Mouse (Mus musculus) lung, postnatal 0 days (tissue): Measurements from ENCODE around the gene Adcy9. TPM values are rescaled to one million over a fixed set of nuclear protein-coding genes. Genes with fewer than 3 reads are reported as not detected.

Source experiments
- ATAC-seq: fragments of 200-750 bp; cut with Nextera tagmentation; 2 replicates; pipeline ENCODE4 v1.8.0; 2017; ENCODE audit warnings: moderate library complexity
- DNase-seq: peaks from one replicate; pipeline ENCODE4 v3.0.0-alpha.2; 2016; ENCODE audit warnings: low spot score
- H3K27ac ChIP-seq: fragments of 300-500 bp; sonication (generic); 2 replicates; pipeline ENCODE4 v1.5.1; 2014; ENCODE audit warnings: antibody characterized with exemption, mild to moderate bottlenecking, low read length, mixed read lengths
- H3K27me3 ChIP-seq: fragments of 300-500 bp; sonication (generic); replicated peaks from 2 replicates; pipeline ENCODE4 v1.6.1; 2014; ENCODE audit warnings: low read length, mixed read lengths; ENCODE audit not compliant: insufficient read depth
- H3K36me3 ChIP-seq: fragments of 300-500 bp; sonication (generic); 2 replicates; pipeline ENCODE4 v1.6.1; 2014; ENCODE audit warnings: low read length, mixed read lengths; ENCODE audit not compliant: insufficient read depth
- H3K4me1 ChIP-seq: fragments of 300-500 bp; sonication (generic); 2 replicates; pipeline ENCODE4 v1.6.1; 2014; ENCODE audit warnings: antibody characterized with exemption, low read depth, low read length, mixed read lengths; ENCODE audit not compliant: insufficient read depth
- H3K4me2 ChIP-seq: fragments of 300-500 bp; sonication (generic); replicated peaks from 2 replicates; pipeline ENCODE4 v1.6.1; 2014; ENCODE audit warnings: low read depth, mild to moderate bottlenecking, low read length, moderate library complexity, mixed read lengths
- H3K4me3 ChIP-seq: fragments of 300-500 bp; sonication (generic); 2 replicates; pipeline ENCODE4 v1.5.1; 2014; ENCODE audit warnings: low read depth, low read length
- H3K9ac ChIP-seq: fragments of 300-500 bp; sonication (generic); replicated peaks from 2 replicates; pipeline ENCODE4 v1.6.1; 2014; ENCODE audit warnings: low read depth, mild to moderate bottlenecking
- H3K9me3 ChIP-seq: fragments of 300-500 bp; sonication (generic); 2 replicates; pipeline ENCODE4 v1.6.1; 2016; ENCODE audit warnings: low read length, mixed read lengths
- CTCF ChIP-seq: IDR thresholded peaks from 2 replicates; pipeline ENCODE4 v1.5.1; 2016; ENCODE audit warnings: antibody characterized with exemption, mild to moderate bottlenecking
- EP300 ChIP-seq: IDR thresholded peaks from 2 replicates; pipeline ENCODE4 v1.6.1; 2016; ENCODE audit warnings: antibody characterized with exemption, mild to moderate bottlenecking, control low read depth
- WGBS: fragments of 180-500 bp; shearing (Covaris S2); extraction: QIAGEN DNeasy Blood & Tissue Kit; methylation state at CpG from one replicate; pipeline ENCODE4 v1.1.7; 2014; 5-methylcytosine and 5-hydroxymethylcytosine counted together
- polyA plus RNA-seq: library from polyadenylated mRNA; unstranded; fragments of >200 nt; fragmentation: Nextera tagmentation; extraction: Ambion mirVana; gene quantifications from 2 replicates; pipeline ENCODE4 v1.2.1, GENCODE M21; 2015

Gene Adcy9
- polyA plus RNA-seq, 1 experiment from 2014 or later, result 2.9 TPM

- H3K9me3 ChIP-seq, result no peaks in the 10 kb centered on the region
- ATAC-seq (no peak), DNase-seq (peak; percentile 21)
- H3K4me2 ChIP-seq, result no peak overlapping the region
- TF ChIP-seq CTCF (no peak), EP300 (no peak)
- no peak overlapping the region for H3K27ac ChIP-seq
- no peaks in the 10 kb centered on the region for H3K36me3 ChIP-seq
- no peak overlapping the region for H3K9ac ChIP-seq
- no peak overlapping the region for H3K4me3 ChIP-seq
- H3K27me3 ChIP-seq, result no peaks in the 10 kb centered on the region
- H3K4me1 ChIP-seq, result peaks cover 20% of the 10 kb centered on the region; the same call in 1 of the 2 replicates
- 51% methylated on average over 9 of the region's 9 CpGs for WGBS
Observed at GRCm38 (mm10) chr16:4413988-4414880, 6.1 kb downstream of the Adcy9 start.

DNA sequence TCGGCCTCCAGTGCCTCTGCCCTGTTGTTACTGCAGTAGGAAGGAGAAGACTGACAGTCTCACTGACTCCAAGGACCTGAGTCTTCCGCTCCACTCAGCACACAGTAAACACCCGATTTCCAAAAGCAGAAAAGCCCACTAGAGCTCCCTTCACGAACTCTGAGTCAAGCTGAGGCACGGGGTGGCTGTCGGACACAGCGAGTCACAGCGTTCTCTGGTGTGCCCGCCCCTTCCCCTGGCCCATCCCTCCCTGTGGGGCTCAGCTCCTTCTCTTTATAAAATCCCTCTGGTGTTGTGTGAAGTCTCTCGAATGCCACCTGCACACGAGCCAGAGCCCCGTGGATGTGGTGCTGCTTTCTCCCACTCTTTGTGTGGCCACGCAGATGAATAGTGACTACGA, 7.0 kb downstream of the Adcy9 start:
- peak; percentile 35; the same call in 1 of the 2 replicates for ATAC-seq
- H3K27ac ChIP-seq, result no peak overlapping the region
- WGBS, result 50% methylated on average over 14 of the region's 14 CpGs
- H3K4me3 ChIP-seq, result no peak overlapping the region
- no peak for TF ChIP-seq EP300
- TF ChIP-seq CTCF, result no peak
- H3K27me3 ChIP-seq, result no peaks in the 10 kb centered on the region
- H3K9me3 ChIP-seq, result no peaks in the 10 kb centered on the region
- H3K4me2 ChIP-seq, result no peak overlapping the region
- no peaks in the 10 kb centered on the region for H3K36me3 ChIP-seq
- H3K9ac ChIP-seq, result no peak overlapping the region
- peaks cover 20% of the 10 kb centered on the region; the same call in 1 of the 2 replicates for H3K4me1 ChIP-seq
- no peak for DNase-seq

GRCm38 (mm10) chr16:4412298-4412697, 8.0 kb downstream of the Adcy9 start:
- Histone ChIP-seq H3K4me1 (peaks cover 10% of the 10 kb centered on the region; the same call in 1 of the 2 replicates), H3K27ac (no peak overlapping the region), H3K27me3 (no peaks in the 10 kb centered on the region), H3K4me3 (no peak overlapping the region), H3K9me3 (no peaks in the 10 kb centered on the region), H3K4me2 (no peak overlapping the region), H3K9ac (no peak overlapping the region), H3K36me3 (no peaks in the 10 kb centered on the region)
- DNase-seq, result no peak
- ATAC-seq, result no peak
- 91% methylated on average over 4 of the region's 4 CpGs for WGBS
- TF ChIP-seq EP300, result no peak
- TF ChIP-seq CTCF, result no peak

DNA sequence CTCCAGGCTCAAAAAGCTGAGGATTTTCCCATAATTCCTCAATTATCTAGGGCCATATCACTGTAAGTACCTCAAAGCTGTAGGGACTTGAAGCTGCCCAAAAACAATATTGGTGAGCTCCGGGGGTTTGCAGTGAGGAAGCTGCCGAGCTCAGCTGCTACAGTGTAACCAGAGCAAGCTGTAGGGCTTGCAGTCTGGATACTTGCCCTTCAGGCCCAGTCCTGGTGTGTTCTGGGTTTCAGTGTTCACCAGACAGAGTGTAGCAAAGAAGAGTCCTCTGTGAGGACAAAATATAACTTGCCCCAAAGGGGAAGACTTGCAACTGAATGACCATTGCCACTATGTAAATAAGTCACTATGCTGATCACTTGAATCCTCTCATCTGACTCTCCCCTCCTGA, 9.0 kb downstream of the Adcy9 start:
- ATAC-seq (no peak), DNase-seq (no peak)
- H3K4me2 ChIP-seq, result no peak overlapping the region
- no peak overlapping the region for H3K4me3 ChIP-seq
- H3K27me3 ChIP-seq, result no peaks in the 10 kb centered on the region
- TF ChIP-seq EP300 (no peak), CTCF (no peak)
- WGBS, result 79% methylated on average over 2 of the region's 2 CpGs
- no peak overlapping the region for H3K27ac ChIP-seq
- H3K9me3 ChIP-seq, result no peaks in the 10 kb centered on the region
- no peaks in the 10 kb centered on the region for H3K36me3 ChIP-seq
- peaks cover 8% of the 10 kb centered on the region; the same call in 1 of the 2 replicates for H3K4me1 ChIP-seq
- no peak overlapping the region for H3K9ac ChIP-seq

DNA sequence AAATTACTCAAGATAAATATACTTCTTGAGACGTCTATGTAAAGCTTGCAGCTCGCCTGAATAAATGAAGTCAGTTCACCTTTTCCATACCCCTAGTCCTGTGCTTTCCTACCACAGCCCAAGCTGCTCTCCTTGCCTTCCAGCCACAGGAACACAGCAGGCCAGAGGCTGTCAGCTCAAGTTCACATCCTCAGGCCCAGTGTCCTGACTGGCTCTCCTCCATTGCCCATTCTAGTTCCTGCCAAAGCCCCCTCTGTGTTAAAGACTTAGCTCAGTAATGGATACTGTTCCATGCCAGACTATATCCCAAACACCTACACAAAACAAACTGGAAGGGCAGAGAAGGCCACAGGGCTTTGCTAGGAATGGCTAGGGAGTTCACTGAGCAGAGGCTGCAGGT, 12.8 kb downstream of the Adcy9 start:
- Histone ChIP-seq H3K4me3 (no peak overlapping the region), H3K27me3 (no peaks in the 10 kb centered on the region), H3K36me3 (no peaks in the 10 kb centered on the region), H3K4me2 (no peak overlapping the region), H3K9me3 (no peaks in the 10 kb centered on the region), H3K4me1 (peaks cover 18% of the 10 kb centered on the region; the same call in 1 of the 2 replicates), H3K9ac (no peak overlapping the region), H3K27ac (no peak overlapping the region)
- DNase-seq (no peak), ATAC-seq (no peak)
- TF ChIP-seq CTCF (no peak), EP300 (no peak)
- WGBS, result 41% methylated on average over 2 of the region's 2 CpGs

DNA sequence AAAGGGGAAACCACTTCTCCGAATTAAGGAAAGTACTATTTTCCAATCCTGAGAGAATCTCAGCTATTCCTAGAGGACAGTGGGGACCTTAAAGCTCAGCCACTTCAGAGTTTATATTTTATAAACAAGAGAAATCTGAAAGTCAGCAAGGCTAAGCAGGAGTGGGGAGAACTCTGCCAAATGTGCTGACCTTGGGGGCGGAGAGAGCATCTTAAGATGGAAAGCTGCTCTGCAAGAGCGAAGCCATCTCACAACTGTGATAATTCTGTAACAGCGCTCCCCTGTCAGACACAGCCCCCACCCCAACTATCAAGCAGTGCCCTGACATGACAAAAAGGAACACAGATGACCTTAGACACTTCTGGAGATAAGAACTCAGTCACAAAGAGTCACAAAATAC, 13.6 kb downstream of the Adcy9 start:
- H3K27me3 ChIP-seq, result no peaks in the 10 kb centered on the region
- 30% methylated on average over 4 of the region's 4 CpGs for WGBS
- no peak overlapping the region for H3K4me3 ChIP-seq
- H3K9me3 ChIP-seq, result no peaks in the 10 kb centered on the region
- H3K27ac ChIP-seq, result no peak overlapping the region
- H3K36me3 ChIP-seq, result no peaks in the 10 kb centered on the region
- ATAC-seq (no peak), DNase-seq (no peak)
- TF ChIP-seq CTCF, result no peak
- TF ChIP-seq EP300, result no peak
- H3K4me2 ChIP-seq, result no peak overlapping the region
- H3K4me1 ChIP-seq, result peaks cover 18% of the 10 kb centered on the region; the same call in 1 of the 2 replicates
- H3K9ac ChIP-seq, result no peak overlapping the region
